Mouse (Mus musculus) v-Abl transformed pro-B cells (cell line): Measurements from ENCODE around the gene Ccm2.

Experiments used
- in situ Hi-C, 2 experiments: fragments of 400-800 bp; cut with MboI; formaldehyde crosslinking; loops; one replicate each; pipeline ENCODE4 v1.15.1; 2025; ENCODE audit not compliant: unreplicated experiment in 2 of 2

Gene Ccm2

GRCm38 (mm10) chr11:6546205-6547013 lies at the start of gene Ccm2:
Gene Ccm2 (plus strand): TSS chr11:6546887.
- in situ Hi-C loops: no loop called here

DNA sequence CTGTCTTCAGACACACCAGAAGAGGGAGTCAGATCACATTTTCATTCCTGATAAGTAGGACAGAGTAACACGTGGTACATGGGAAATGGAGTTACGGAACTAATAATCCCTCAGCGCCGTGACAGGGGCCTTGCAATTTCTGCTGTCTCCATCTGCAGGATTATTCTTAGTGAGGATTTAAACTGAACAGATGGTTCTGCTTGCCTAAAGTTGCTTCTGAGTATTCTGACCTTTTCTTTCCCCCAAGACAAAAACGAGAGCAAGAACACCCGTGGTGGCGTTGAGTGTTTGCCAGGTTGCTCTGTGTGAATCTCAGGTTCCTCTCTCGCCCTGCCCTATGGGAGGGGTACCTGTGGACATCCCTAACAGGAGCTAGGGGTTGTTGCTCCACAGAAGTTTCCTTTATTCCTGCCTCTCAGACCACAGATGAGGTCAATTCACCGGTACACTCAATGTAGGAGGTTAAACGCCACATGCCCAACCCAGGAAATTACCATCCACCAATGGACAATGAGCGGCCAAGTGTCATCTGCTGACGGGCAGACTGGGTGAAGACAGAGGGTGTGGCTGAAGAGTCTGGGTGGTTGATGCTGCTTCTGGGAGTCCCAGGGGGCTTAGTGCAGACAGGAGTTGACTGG lies 49.3 kb upstream of the Ccm2 start:
- in situ Hi-C loops: no loop called here

DNA sequence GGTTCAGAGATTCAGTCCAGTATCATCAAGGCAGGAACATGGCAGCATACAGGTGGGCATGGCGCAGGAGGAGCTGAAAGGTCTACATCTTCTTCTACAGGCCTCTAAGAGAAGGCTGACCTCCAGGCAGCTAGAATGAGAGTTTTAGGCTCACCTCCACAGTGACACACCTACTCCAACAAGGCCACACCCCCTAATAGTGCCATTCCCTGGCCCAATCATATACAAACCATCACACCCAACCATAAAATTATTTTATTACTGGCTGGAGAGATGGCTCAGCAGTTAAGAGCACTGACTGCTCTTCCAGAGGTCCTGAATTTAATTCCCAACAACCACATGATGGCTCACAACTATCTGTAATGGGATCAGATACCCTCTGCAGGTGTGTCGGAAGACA lies 44.2 kb upstream of the Ccm2 start:
- in situ Hi-C loops: no loop called here

DNA sequence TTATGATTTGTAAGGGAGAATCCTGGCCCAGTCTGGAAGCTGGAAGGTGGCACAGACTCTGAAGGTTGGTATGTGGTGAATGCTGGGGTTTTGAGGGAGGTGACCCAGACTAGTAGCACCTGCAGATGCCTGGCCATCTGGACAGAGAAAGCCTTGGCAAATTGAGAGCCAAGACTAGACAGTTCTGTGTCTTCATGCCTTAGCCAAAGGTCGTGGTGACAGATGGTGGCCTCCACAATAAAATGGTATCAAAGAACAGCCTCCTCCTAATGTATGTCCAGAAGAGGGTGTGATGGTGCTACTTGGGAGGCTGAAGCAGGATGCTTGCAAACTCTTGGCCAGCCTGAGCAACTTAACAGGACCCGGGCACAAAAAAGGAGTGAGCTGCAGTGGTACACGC lies 42.5 kb upstream of the Ccm2 start:
- in situ Hi-C loops: no loop called here

GRCm38 (mm10) chr11:6504689-6505088 lies 42.0 kb upstream of the Ccm2 start:
- in situ Hi-C loops: no loop called here

GRCm38 (mm10) chr11:6506516-6506915 lies 40.2 kb upstream of the Ccm2 start:
- in situ Hi-C loops: no loop called here

DNA sequence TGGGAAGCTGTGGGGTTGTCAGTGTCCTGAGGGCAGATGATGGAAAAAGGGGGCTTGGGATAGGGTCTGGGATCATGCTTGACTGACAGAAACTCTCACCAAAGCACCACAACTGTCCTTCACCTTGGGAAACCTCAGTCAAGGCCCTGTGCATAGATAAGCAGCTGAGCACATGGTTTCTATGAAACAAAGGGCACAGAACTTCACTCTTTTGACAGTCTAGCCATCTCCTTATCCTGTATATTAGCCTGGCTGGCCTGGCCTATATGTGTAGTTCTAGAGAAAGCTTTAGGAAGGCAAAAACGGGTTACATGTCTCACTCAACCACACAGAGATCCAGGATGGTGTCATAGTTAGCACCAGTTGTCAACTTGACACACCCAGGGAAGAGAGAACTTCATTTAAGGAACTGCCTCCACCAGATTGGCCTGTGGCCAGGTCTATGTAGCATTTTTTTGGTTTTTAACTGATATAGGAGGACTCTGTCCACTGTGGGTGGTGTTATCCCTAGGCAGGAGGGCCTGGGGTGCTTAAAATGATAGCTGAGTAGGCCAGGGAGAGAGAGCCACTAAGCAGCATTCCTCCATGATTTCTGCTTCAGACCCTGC lies 38.3 kb upstream of the Ccm2 start:
- in situ Hi-C loops: no loop called here

GRCm38 (mm10) chr11:6514837-6515236 lies 31.9 kb upstream of the Ccm2 start:
- in situ Hi-C loops: no loop called here

DNA sequence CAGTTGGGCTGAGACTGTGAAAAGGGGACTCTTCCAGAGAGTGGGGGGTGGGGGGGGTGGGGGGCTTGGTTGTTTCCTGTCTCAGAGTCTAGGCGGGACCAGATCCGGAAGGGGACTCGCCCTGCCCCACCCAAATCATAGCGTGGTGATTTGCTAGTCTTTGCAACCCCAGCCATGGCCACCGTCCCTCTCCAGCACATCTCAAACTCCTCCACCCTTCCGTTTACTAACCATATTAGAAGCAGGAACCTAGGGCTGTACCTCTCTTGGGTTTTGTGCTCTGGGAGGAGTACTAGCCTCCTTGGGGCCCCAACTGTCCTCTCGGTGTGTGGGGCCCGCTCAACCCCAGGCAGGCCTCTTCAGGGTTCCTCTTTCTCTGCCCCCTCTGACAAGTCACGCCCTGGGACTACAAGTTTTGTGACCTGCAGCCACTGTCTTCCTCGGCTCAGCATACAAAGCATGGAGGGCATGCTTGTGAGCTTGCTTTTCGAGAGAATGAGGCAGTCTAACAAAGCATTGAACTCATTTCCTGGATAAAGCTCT lies 27.1 kb upstream of the Ccm2 start:
- in situ Hi-C loops: loop anchor here (5.0 to 10.0 kb wide), 2 partner anchors 65 to 102 kb away; partner anchors contain the start of gene Ppia (in 1 of the 2)

DNA sequence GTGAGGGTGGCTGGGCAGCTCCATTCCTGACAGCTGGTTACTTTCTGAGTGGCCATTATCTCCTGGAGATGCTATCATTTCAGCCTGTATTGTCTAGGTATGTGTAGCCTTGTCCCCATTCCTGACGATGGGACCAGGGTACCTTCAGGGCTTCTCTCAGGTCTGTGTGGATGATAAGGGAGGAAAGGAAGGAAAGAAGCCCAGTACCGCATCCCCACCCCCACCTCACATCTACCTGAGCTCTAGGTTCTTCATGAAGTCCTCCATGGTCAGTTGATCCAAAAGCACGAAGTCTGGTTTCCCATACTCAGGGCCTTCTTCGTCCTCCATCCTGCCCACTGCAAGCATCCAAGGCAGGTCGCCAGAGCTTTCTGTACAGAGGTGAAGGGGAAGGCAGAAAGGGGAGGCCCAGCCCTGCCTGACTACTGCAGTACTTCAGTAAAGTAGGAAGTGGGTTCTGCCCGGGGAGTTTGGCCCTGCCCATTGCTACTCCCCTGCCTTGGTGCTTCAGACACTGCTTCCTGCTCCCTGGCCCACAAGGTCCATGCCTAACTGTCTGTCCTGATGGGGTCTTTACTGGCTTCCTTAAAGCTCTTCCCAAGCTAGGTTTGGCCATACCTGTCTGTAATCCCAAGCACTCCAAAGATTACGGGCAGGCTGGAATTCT lies 26.0 kb upstream of the Ccm2 start, which contains the start of gene Myo1g:
Gene Myo1g (minus strand): TSS at position 459 of the 667 bp plus-strand sequence.
- in situ Hi-C loops: loop anchor here (5.0 to 10.0 kb wide), 2 partner anchors 64 to 103 kb away; partner anchors contain the start of gene Ppia (in 1 of the 2)

DNA sequence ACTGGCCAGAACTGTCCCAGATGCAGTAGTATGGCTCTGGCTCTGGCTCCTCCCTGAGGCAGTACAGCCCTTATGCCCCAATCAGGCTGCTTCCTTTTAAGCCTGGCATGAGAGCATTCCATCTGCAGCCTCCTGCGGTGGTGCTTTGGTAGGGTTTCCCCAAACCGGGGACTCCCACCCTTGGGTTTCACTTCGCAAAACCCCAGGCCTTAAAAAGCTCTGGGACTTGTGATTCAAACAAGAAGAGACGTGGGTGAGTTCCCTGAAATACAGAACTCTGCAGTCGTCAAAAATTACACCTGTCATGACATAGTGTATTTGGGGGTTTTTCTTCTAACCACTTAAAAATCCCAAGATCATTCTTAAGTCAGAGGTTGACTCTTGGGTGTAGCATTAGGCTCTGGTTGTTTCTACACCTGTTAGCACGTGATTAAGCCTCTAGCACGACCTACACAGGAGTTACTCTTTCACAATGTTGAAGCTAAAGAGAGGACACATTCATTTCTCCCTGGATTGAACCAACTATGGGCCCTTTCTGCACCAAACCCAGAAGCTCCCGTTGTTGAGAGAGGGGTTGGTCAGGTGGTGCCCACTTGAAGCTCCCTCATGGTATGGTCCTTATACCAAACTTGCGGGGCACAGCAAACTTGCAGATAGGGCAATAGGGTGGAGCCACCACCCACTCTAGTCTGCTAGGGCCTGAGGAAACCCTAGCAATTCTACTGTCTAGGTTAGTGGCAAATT lies 23.7 kb upstream of the Ccm2 start:
- in situ Hi-C loops: loop anchor here (5.0 to 10.0 kb wide), 2 partner anchors 62 to 106 kb away; partner anchors contain the start of gene Ppia (in 1 of the 2)

- in situ Hi-C loops: loop anchor here (5.0 to 10.0 kb wide), 2 partner anchors 61 to 106 kb away; partner anchors contain the start of gene Ppia (in 1 of the 2)
Observed at GRCm38 (mm10) chr11:6523662-6524088, 23.0 kb upstream of the Ccm2 start.

DNA sequence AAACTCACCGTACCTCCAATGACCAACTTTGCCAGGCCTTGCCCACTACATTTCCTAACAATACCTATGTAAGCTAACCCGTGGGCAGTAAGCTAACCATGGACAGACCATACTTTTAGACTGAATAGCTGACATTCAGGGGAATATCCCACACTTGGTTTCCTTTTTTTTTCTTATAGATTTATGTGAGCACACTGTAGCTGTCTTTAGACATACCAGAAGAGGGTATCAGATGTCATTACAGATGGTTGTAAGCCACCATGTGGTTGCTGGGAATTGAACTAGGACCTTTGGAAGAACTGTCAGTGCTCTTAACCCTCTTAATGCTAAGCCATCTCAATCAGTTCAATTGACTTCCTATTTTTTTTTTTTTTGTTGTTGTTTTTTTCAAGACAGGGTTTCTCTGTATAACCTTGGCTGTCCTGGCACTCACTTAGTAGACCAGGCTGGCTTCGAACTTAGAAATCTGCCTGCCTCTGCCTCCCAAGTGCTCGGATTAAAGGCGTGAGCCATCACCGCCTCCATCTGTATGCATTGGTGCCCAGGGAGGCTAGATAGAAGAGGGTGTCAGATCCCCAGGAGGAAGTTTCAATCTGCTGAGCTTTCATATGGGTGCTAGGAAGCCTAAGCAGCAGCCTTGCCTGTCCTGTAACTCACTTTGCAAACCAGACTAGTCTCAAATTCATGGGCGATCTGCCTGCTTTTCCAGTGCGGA lies 22.4 kb upstream of the Ccm2 start:
- in situ Hi-C loops: loop anchor here (5.0 to 10.0 kb wide), 2 partner anchors 60 to 107 kb away; partner anchors contain the start of gene Ppia (in 1 of the 2)

GRCm38 (mm10) chr11:6524880-6525238 lies 21.8 kb upstream of the Ccm2 start:
- in situ Hi-C loops: loop anchor here (5.0 to 10.0 kb wide), 4 partner anchors 57 to 108 kb away; partner anchors contain the start of gene Ppia (in 1 of the 2)

DNA sequence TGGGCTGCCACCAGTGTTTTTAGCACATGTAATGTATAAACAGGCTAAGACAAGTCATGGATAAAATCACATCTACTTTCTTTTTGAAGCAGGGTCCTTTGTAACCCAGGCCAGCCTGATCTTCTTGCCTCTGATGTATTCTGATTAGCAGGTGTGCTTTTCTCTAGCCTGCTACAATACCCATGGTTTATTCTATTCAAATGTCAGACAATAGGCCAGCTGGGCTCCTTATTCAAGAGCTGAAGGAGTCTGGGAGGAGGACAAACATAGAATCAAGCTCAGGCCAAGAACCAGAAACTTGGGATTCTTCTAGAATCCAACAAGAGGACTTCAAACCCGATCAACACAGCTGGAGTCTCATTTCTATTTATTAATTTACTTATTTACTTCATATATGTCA lies 21.4 kb upstream of the Ccm2 start:
- in situ Hi-C loops: loop anchor here (5.0 to 10.0 kb wide), 3 partner anchors 57 to 107 kb away; no protein-coding TSS in a partner anchor

GRCm38 (mm10) chr11:6526526-6527255 lies 20.0 kb upstream of the Ccm2 start:
- in situ Hi-C loops: loop anchor here (5.0 to 10.0 kb wide), 3 partner anchors 56 to 106 kb away; no protein-coding TSS in a partner anchor

DNA sequence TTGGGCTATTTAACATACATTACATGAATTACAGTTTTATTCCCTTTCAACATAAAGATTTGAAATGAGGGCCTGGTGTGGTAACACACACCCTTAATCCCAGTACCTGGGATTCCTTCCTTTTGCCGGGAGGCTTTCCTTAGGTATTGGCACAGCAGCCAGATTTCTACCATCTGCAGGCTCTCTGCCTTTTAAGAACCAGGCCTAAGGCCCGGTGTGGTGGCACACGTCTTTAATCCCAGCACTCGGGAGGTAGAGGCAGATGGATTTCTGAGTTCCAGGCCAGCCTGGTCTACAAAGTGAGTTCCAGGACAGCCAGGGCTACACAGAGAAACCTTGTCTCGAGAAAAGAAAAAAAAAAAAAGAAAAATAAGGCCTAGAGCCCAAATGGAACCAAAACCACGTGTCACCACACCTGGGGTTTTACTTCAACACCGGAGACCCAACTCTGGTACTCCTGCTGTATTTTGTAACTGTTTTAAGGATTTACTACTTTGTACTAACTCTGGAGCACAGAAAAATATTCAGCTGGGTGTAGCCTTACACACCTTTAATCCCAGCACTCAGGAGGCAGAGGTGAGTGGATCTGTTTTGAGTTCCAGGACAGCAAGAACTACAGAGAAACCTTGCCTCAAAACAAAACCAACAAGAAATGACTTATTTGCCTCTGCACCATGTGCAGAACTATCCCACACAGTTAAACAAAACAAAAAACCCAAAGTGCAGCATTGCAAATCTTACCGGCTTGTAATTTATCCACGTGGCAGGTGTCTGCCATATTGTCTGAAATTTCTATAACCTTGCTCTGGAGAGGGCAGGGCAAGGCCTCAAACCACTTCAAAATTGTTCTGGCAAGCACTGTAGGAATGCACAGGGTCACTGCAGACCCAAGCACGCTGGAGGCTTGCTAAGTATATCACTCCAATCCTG lies 19.2 kb upstream of the Ccm2 start:
- in situ Hi-C loops: loop anchor here (5.0 to 10.0 kb wide), 3 partner anchors 55 to 105 kb away; no protein-coding TSS in a partner anchor
